Mouse (Mus musculus): ENCODE results near the gene Nf1.
A peak's percentile ranks its signal among the peaks of the same experiment; 100 is the strongest.

The Nf1 gene

GRCm38 (mm10) chr11:79527739-79528384 is 188.4 kb downstream of the Nf1 start:
- no peak for DNase-seq (ENCODE audit: low spot score)

- DNase-seq (ENCODE audit: low spot score) = no peak
These were observed 189.1 kb downstream of the Nf1 start for GRCm38 (mm10) chr11:79528601-79529000.

GRCm38 (mm10) chr11:79529226-79529625 is 189.7 kb downstream of the Nf1 start:
- no peak for DNase-seq (ENCODE audit: low spot score)

GRCm38 (mm10) chr11:79529736-79530135 is 190.2 kb downstream of the Nf1 start:
- no peak for DNase-seq (ENCODE audit: low spot score)

DNA sequence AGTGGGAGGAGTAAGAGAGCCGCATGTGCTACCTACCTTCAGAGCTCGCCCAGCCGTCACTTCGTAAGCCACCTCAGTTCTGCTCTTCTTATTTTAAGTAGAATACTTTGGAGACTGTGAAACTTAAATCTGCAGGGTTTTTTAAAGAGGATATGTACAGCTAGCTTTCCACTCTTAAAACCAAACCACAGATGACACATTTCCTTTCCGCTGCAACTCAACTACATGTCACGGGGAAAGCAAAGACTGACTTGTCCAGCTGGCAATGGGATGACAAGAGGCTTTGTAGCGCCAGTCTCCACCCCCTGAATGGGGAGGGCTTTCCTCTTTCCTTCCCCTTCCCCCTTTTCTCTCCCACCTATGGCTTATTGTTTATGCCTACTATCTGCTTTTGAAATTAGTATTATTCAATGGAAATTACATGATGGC is 190.9 kb downstream of the Nf1 start, which contains the start of the genes Evi2 and Evi2a:
TSS of gene Evi2 (minus strand) at position 257 of the 429 bp plus-strand sequence.
TSS of gene Evi2a (minus strand) at position 277 of the 429 bp plus-strand sequence.
- DNase-seq (ENCODE audit: low spot score) = no peak

GRCm38 (mm10) chr11:79530774-79531173 is 191.3 kb downstream of the Nf1 start:
- DNase-seq (ENCODE audit: low spot score) = no peak

GRCm38 (mm10) chr11:79531485-79531884 is 192.0 kb downstream of the Nf1 start:
- no peak for DNase-seq (ENCODE audit: low spot score)

- no peak for DNase-seq (ENCODE audit: low spot score)
These were observed 193.8 kb downstream of the Nf1 start for GRCm38 (mm10) chr11:79533311-79533710.

DNA sequence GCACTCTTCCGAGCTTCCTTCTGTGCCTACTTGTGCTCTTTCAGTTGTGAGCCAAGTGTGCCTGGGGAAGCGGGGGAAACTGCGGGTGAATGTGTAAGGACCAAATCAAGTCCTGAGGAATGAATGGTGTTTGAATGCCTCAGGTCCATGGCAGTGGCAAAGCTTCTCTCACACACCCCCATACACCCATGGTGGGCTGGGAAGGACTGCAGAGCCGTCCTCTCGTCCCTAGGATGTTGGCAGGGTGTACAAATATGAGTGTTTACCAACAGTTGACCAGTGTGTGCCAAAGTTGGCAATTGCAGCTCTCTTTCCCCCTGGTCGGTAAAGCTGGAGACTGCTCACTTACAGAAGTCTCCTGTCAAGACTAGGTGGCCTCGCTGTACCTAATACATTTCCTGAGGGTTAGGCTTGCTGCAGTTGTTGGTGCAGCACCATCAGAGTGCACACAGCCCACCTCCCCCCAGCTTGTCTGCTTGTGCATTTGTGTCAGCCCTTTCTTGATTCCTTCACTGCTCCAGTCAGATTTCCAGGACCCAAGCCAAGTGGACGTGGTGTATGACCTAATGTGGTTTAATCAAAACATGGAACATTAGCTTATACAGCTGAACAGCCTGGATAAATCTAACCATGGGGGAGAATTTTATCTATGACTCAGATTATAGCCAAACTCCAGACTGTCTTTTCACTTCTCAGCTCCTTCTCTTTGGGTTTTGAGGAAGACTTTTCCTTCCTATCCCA is 194.6 kb downstream of the Nf1 start:
- DNase-seq (ENCODE audit: low spot score) = no peak

DNA sequence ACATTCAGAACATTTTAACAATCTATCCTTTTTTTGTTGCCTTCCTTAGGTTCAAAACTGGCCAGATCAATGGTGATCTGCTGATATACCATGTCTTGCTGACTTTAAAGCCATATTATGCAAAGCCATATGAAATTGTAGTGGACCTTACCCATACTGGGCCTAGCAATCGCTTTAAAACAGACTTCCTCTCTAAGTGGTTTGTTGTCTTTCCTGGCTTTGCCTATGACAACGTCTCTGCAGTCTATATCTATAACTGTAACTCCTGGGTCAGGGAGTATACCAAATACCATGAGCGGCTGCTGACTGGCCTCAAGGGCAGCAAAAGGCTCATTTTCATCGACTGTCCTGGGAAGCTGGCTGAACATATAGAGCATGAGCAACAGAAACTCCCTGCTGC is 196.1 kb downstream of the Nf1 start:
- DNase-seq (ENCODE audit: low spot score) = no peak

GRCm38 (mm10) chr11:79536293-79536692 is 196.8 kb downstream of the Nf1 start:
- DNase-seq (ENCODE audit: low spot score) = no peak

GRCm38 (mm10) chr11:79552622-79553021 is 213.1 kb downstream of the Nf1 start:
- DNase-seq (ENCODE audit: low spot score) = peak; percentile 34

DNA sequence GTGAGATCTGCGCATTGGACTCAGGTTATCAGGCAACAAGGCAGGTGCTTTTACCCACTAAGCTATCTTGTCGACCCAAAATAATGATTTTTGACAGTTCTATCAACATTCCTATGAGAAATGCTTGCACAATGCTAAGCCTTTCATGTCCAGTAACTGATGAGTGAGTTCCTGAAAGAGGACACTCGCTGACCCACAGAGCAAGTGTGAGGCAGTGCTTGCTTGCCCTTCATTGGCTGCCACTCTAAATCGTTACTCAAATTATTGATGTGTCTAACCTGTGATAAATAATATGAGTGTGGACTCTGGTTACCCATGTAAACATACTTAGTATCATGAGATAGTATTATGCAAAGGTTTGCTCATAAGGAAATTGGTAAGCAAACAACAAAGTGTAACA is 221.0 kb downstream of the Nf1 start:
- DNase-seq (ENCODE audit: low spot score) = no peak

DNA sequence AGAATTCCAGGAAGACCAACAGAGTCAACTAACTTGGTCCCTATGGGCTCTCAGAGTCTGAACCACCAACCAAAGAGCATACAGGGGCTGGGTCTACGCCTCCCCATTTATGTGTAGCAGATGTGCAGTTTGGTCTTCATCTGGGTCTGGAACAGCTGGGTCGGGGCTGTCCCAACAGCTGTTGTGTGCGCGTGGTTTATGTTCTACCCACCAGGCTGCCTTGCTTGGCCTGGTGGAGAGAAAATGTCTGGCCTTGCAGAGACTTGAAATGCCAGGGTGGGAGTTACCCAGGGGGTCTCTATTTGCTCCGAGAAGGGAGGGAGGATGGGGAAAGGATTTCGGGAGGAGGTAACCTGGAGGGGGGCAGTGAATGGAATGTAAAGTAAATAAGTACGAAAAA is 224.0 kb downstream of the Nf1 start:
- DNase-seq (ENCODE audit: low spot score) = no peak

DNA sequence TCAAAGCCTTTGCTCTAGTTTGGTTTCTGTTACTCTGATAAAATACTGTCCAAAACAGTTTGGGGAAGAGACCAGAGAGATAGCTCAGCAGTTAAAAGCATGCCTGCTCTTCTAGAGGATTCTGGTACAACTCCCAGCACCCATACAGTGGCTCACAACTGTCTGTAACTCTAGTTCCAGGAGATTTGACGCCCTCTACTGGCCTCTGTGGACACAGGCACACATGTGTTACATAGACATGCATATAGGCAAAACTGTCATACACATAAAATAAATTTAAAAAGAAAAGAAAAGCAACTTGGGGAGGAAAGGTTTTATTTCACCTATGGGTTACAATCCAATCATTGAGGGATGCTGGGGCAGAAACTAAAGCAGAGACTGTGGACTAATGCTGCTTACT is 227.5 kb downstream of the Nf1 start:
- DNase-seq (ENCODE audit: low spot score) = no peak

DNA sequence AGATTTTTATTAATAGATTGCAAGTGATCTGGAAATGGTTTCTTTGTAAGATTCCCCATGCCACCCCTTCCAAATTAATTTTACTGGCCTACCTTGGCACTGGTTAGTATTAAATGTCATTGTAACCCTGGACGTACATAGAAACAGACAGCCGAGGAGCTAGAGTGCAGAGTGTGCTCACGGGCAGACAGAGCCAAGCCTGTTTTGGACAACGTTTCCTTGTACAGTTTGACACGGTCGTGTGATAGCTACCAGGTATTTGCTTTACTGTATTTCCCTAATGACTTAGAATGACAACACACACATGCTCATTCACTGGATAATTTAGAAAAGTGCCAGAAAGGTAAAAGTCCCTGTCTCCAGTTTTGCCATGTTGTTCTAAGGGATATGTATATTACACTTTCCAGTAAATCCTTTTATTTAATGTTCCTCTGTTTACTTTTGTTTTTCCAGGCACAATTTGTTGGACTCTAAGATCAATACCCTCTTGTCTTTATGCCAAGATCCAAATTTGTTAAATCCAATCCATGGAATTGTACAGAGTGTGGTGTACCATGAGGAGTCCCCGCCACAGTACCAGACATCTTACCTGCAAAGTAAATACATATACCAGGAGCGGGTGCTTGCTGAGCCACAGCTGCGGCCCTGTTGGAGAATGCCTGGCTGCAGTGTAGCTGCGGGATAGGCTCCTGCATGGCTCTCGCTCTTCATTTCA is 228.9 kb downstream of the Nf1 start:
- DNase-seq (ENCODE audit: low spot score) = no peak

- DNase-seq (ENCODE audit: low spot score) = no peak
These were observed 230.8 kb downstream of the Nf1 start for GRCm38 (mm10) chr11:79570319-79570718.

DNA sequence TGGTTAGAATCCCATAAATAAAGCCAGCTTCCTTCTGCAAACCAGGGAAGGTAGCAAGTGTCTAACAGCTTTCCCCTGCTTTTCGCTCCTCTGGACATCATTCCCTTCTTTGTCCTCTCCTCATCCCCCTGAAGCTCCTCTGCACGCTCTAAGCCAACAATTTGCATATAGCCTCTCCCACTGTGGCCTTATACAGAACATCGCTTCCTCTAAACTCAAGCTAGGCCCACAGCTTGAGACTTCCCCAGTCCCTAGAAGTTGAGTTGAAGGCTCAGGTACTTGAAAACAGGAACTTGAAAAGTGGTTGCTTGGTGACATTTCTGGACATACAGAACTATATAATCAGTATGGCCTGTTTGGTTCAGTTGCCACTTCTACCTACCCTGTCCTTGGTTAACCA is 234.3 kb downstream of the Nf1 start:
- no peak for DNase-seq (ENCODE audit: low spot score)

DNA sequence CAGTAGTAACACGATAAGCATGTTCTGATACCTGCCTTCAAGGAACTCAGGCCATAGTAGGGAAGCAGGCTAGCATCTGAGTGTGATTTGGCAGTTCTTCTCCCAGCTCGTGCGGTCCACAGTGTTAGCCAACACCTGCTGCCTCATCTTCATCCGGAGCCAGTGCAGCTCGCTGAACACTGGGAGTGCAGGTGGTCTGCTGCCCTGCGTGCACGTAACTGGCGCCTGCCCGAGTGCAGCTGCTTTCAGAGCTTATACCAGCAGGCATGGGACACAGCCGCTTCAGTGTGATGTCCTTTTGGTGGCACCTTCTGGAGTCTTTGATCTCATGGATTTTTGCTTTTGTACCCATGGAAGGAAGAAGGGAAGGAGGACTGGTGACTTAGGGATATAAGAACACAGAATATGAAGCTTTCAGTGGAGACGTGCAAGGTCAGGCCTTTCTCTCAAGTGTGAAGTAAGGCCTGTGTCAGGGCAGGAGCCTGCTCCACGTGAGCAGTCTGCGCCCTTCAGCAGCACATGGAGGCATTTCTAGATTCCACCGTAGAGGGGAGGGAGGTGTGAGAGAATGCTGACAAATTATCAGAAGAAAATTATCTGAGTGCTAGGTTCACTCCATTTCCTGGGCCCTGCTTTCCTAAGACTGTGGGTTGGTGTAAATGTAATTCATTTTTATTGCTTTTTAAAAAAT is 236.0 kb downstream of the Nf1 start:
- DNase-seq (ENCODE audit: low spot score) = no peak

DNA sequence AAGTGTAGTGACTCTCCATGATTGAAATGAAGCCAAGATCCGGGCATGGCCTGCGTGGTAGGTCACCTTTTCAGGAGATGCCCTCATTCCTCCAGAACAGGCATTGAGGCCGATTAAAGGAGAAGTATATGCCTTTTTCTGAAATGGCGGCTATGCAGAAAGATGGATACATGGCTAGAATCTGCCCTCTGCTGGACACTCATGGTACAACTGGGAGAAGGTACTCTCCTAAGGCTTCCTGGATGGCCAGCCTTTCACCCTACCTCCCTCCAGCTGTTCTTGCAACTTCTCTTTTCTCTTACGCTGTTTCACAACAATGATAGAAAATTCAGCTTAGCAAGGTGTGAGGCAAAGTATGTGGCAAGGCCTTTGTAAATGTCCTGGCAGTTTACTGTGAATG is 238.2 kb downstream of the Nf1 start:
- peak; percentile 71 for DNase-seq (ENCODE audit: low spot score)

- DNase-seq (ENCODE audit: low spot score) = no peak
These were observed 241.2 kb downstream of the Nf1 start for GRCm38 (mm10) chr11:79580660-79581059.

DNA sequence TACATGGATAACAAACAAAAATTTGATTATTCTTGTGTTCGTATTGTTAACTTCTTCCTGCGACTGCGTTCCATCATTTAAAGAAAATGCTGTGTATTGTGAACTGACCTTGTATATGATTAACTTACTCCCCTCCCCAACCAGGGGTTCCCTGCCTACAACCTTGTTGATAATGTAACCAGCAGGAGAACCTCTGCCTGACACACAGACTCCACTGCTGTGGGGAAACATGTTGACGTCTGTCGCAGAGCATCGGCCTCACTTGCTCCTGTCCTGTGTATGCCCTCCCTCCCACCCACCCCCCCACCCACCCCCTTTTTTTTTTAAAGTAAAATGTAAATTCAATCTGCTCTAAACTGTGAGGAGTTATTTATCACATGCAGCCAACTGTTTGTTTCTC is 241.8 kb downstream of the Nf1 start:
- DNase-seq (ENCODE audit: low spot score) = no peak

Measured in c-Kit-positive CD71-positive TER-119-positive erythroid progenitor cells, embryonic 14.5 days (primary cell).